Mouse (Mus musculus) heart, postnatal 0 days (tissue): Measurements from ENCODE around the gene Smim20. TPM values are rescaled to one million over a fixed set of nuclear protein-coding genes. Genes with fewer than 3 reads are reported as not detected.

ENCODE experiments used
- ATAC-seq: fragments of 200-750 bp; cut with Nextera tagmentation; 2 replicates; pipeline ENCODE4 v1.8.0; 2017; ENCODE audit warnings: low read depth, moderate number of reproducible peaks, moderate library complexity; ENCODE audit not compliant: insufficient read depth
- DNase-seq: peaks from one replicate; pipeline ENCODE4 v3.0.0-alpha.2; 2016; ENCODE audit warnings: low spot score
- H3K27ac ChIP-seq: fragments of 300-500 bp; sonication (generic); 2 replicates; pipeline ENCODE4 v1.5.1; 2014; ENCODE audit warnings: low read depth, mild to moderate bottlenecking
- H3K27me3 ChIP-seq: fragments of 300-500 bp; sonication (generic); 2 replicates; pipeline ENCODE4 v1.6.1; 2014; ENCODE audit warnings: low read length, mixed read lengths; ENCODE audit not compliant: control insufficient read depth, insufficient read depth
- H3K36me3 ChIP-seq: fragments of 300-500 bp; sonication (generic); replicated peaks from 2 replicates; pipeline ENCODE4 v1.6.1; 2014; ENCODE audit warnings: low read length, mixed read lengths; ENCODE audit not compliant: control insufficient read depth, insufficient read depth
- H3K4me1 ChIP-seq: fragments of 300-500 bp; sonication (generic); 2 replicates; pipeline ENCODE4 v1.6.1; 2014; ENCODE audit warnings: antibody characterized with exemption; ENCODE audit not compliant: control insufficient read depth, insufficient read depth
- H3K4me2 ChIP-seq: fragments of 300-500 bp; sonication (generic); 2 replicates; pipeline ENCODE4 v1.6.1; 2014; ENCODE audit warnings: low read depth, mild to moderate bottlenecking, low read length, moderate library complexity
- H3K4me3 ChIP-seq: fragments of 300-500 bp; sonication (generic); 2 replicates; pipeline ENCODE4 v1.5.1; 2014; ENCODE audit warnings: low read depth, low read length
- H3K9ac ChIP-seq: fragments of 300-500 bp; sonication (generic); replicated peaks from 2 replicates; pipeline ENCODE4 v1.6.1; 2014; ENCODE audit warnings: low read depth, low read length, mixed read lengths
- H3K9me3 ChIP-seq: fragments of 300-500 bp; sonication (generic); replicated peaks from 2 replicates; pipeline ENCODE4 v1.6.1; 2016; ENCODE audit warnings: low read length; ENCODE audit not compliant: control insufficient read depth
- CTCF ChIP-seq: IDR thresholded peaks from 2 replicates; pipeline ENCODE4 v1.5.1; 2016; ENCODE audit warnings: antibody characterized with exemption, control low read depth, low read depth
- EP300 ChIP-seq: IDR thresholded peaks from 2 replicates; pipeline ENCODE4 v1.6.1; 2016; ENCODE audit warnings: antibody characterized with exemption, low read depth
- WGBS: fragments of 180-500 bp; shearing (Covaris S2); extraction: QIAGEN DNeasy Blood & Tissue Kit; methylation state at CpG from one replicate; pipeline ENCODE4 v1.1.7; 2014; 5-methylcytosine and 5-hydroxymethylcytosine counted together
- polyA plus RNA-seq: library from polyadenylated mRNA; unstranded; fragments of >200 nt; fragmentation: Nextera tagmentation; extraction: Ambion mirVana; gene quantifications from 2 replicates; pipeline ENCODE4 v1.2.1, GENCODE M21; 2015
- total RNA-seq: library from RNA; depleted of rRNA; stranded (reverse); fragments of >200 nt; gene quantifications from 2 replicates; pipeline ENCODE4 v1.2.3, GENCODE M21; 2014; ENCODE audit warnings: low replicate concordance

Smim20 gene
- total and polyA plus RNA-seq, 2 experiments from 2014 or later = 163 to 218 TPM

DNA sequence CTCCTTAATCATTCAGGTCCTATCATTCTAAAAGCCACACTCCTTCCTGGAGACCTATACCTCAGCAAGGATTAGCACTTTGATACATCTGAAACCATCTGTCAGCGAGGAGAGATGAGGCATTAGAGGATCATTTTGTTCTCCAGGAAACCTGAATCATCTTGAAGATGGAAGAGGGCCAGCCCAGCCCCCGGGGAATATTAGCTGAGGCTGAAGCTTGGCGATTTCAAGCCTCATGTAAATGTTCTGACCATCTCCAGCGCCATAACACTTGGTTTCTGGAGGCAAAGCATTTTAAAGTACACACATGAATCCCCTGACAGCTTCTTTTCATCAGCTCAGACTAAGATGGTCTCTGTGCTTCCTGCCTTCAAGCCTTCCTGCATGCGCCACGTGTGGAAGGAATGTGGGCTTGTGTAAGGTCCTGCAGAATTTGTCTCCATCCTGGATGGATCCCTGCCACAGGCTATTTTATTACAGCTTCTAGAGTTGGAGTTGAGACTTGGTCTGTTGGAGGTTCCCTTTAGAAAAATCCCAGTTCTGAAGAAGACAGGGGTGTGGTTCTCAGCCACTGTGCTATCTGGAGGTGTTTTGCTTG, 1.3 kb downstream of the Smim20 start:
- no peak for ATAC-seq

GRCm38 (mm10) chr5:53269799-53270198, 2.9 kb downstream of the Smim20 start:
- TF ChIP-seq EP300 = no peak
- peaks cover 59% of the 10 kb centered on the region for H3K4me1 ChIP-seq
- H3K27me3 ChIP-seq = no peaks in the 10 kb centered on the region
- H3K9ac ChIP-seq = no peak overlapping the region
- H3K36me3 ChIP-seq = no peaks in the 10 kb centered on the region
- no peaks in the 10 kb centered on the region for H3K9me3 ChIP-seq
- no peak overlapping the region for H3K4me3 ChIP-seq
- H3K27ac ChIP-seq = peak overlapping the region; percentile 38; the same call in 1 of the 2 replicates
- ATAC-seq = no peak
- DNase-seq = no peak
- 79% methylated on average over 5 of the region's 5 CpGs for WGBS
- H3K4me2 ChIP-seq = peak overlapping the region; percentile 17; the same call in 1 of the 2 replicates

More for the DNA sequence above, 1.3 kb downstream of the Smim20 start:
- no peaks in the 10 kb centered on the region for H3K27me3 ChIP-seq
- H3K36me3 ChIP-seq = no peaks in the 10 kb centered on the region
- no peaks in the 10 kb centered on the region for H3K9me3 ChIP-seq
- H3K27ac ChIP-seq = peak overlapping the region; percentile 55
- TF ChIP-seq CTCF (peak; percentile 64), EP300 (no peak)
- peak; percentile 63 for DNase-seq
- WGBS = 47% methylated on average over 6 of the region's 6 CpGs
- no peak overlapping the region for H3K9ac ChIP-seq
- H3K4me1 ChIP-seq = peaks cover 44% of the 10 kb centered on the region
- peak overlapping the region; percentile 72 for H3K4me2 ChIP-seq
- H3K4me3 ChIP-seq = no peak overlapping the region

DNA sequence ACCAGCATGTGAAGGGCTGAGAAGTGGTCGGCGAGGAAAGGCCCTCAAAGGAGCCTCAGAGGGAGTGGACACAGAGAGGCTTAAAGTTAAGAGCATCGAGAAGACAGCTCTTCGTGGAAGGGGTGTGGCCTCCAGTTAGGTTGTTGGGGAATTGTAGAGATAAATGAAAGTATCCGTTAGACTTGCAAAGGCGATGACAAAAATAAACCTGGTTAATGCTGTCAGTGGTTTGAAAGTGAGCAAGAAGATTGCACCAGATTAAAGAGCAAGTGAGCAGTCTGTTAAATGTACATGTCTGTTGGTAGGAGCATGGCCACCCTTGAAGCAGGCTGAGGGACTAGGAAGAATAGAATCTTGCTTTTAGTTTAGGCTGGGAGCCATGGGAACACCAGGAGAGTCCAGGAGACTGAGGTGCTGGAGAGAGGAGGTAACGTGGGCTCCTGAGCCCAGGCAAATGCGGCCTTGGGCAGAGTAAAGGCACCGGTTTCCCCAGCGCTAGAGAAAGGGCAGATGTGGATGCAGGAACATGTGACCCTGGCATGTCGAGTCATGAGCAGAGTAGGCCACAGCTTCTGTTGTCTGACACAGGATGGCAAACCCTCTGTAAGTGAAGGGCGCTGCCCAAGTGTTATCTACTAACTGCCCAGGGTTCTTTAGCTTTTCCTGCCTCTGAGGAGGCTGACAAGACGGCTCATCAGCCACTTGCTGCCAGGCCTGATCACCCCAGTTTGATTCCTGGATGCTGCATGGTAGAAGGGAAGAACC, 4.2 kb downstream of the Smim20 start:
- peaks cover 69% of the 10 kb centered on the region for H3K4me1 ChIP-seq

GRCm38 (mm10) chr5:53272626-53273025, 5.7 kb downstream of the Smim20 start:
- Histone ChIP-seq H3K9me3 (no peaks in the 10 kb centered on the region), H3K4me3 (no peak overlapping the region), H3K36me3 (peaks cover 8% of the 10 kb centered on the region), H3K27me3 (no peaks in the 10 kb centered on the region), H3K27ac (no peak overlapping the region), H3K9ac (no peak overlapping the region), H3K4me1 (peaks cover 63% of the 10 kb centered on the region), H3K4me2 (no peak overlapping the region)
- no peak for TF ChIP-seq EP300
- no peak for TF ChIP-seq CTCF
- 71% methylated on average over 4 of the region's 4 CpGs for WGBS
- DNase-seq (no peak), ATAC-seq (no peak)

More for the DNA sequence above, 4.2 kb downstream of the Smim20 start:
- Histone ChIP-seq H3K9me3 (no peaks in the 10 kb centered on the region), H3K4me3 (no peak overlapping the region), H3K4me2 (no peak overlapping the region; the same call in 1 of the 2 replicates), H3K9ac (no peak overlapping the region), H3K36me3 (no peaks in the 10 kb centered on the region), H3K27me3 (no peaks in the 10 kb centered on the region), H3K27ac (peak overlapping the region; percentile 30; the same call in 1 of the 2 replicates)
- DNase-seq (no peak), ATAC-seq (no peak)
- WGBS = 51% methylated on average over 13 of the region's 13 CpGs
- TF ChIP-seq CTCF = no peak
- no peak for TF ChIP-seq EP300

DNA sequence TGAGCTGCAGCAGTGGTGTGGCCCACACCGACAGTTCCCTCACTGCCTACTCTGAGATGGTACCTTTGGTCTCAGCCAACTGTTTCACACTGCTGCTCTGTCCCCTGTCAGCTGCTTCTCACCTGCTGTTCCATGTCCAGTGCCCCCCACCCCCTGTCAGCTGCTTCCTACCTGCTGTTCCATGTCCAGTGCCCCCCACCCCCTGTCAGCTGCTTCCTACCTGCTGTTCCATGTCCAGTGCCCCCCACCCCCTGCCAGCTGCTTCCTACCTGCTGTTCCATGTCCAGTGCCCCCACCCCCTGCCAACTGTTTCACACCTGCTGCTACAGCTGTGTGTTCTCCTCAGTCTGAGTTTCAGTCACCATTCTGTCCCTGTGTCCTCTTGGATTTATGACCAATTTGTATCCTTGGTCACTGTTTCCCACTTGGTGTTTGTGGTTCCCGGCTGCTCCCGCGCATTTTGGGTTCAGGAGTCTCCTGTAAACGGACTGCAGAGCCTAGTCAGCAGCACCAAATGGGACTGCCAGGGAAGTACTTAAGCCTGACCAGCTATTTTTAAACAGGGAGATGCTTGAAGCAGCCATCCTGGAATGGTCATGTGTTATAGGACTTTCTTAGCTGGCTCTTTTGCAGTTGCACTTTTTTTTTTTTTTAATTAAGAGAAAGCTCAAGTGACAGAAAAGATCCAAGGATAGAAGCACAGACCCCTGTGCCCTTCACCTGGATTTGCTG, 7.0 kb downstream of the Smim20 start:
- TF ChIP-seq EP300 (no peak), CTCF (no peak)
- Histone ChIP-seq H3K36me3 (peaks cover 21% of the 10 kb centered on the region), H3K27me3 (no peaks in the 10 kb centered on the region), H3K4me1 (peaks cover 52% of the 10 kb centered on the region), H3K27ac (peak overlapping the region; percentile 38; the same call in 1 of the 2 replicates), H3K4me3 (no peak overlapping the region), H3K9ac (no peak overlapping the region), H3K4me2 (peak overlapping the region; percentile 14), H3K9me3 (no peaks in the 10 kb centered on the region)
- ATAC-seq = no peak
- DNase-seq = peak; percentile 43
- 48% methylated on average over 5 of the region's 5 CpGs for WGBS
